Mouse (Mus musculus): ENCODE measurements around the gene Sidt1.

Gene Sidt1

DNA sequence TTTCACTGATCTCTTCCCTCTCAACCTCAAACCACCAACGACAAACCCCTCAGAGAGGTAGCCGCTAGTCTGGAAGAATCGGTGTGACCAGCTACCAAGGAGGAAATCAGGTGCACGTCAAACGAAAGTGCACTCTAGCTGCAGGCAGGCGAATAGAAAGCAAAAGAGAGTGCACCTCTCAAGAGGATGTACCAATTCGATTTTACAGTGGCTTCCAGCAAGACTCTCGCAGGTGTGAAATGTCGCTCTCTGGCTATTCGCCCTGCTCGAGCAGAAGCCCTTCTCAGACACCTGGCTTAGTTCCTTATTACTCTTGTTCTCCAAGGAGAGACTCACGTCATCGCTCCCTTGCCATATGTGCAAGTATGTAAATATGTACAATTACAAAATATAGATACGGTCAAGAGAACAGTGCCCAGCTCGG is at the start of gene Sidt1:
Sidt1 (minus strand) TSS at position 336 of the 424 bp plus-strand sequence.
- DNase-seq (ENCODE audit: low spot score), result no peak

DNA sequence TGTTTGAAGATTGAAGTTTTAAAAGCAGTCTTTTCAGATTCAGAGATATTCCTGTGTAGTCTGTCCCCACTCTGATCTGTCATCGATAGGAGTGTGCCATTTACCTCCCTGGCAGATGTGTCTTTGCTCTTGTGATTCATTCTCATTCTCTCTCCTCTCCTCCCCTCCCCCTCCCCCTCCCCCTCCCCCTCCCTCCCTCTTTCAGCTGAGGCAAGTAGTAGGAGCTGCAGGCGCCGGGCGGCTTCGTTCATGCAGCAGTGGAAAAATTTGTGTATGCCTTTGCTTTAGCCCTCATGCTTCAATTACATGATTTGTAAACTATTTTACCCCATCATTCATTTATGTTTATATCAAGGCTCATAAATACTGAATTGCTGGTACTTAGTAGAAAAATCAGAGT is 48.6 kb upstream of the Sidt1 start:
- DNase-seq (ENCODE audit: low spot score), result no peak

GRCm38 (mm10) chr16:44380006-44380405 is 47.0 kb upstream of the Sidt1 start:
- no peak for DNase-seq (ENCODE audit: low spot score)

DNA sequence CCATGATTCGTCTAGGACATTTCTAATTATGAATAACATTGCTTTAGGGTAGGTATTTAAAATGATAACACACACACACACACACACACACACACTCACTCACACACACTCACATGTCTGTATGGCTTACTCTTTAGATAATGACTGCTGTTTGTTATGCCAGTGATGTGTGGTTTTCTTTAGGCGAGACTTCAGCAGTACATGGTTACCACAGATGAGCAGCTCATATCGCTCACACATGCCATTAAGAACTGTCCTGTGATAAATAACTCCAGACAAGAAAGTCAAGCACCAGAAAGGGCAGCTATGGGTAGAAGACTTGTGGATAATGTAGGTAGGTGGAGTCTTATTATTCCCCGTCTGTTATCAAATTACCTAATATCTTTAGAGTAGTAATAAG is 42.5 kb upstream of the Sidt1 start:
- DNase-seq (ENCODE audit: low spot score), result no peak

GRCm38 (mm10) chr16:44365522-44365921 is 32.5 kb upstream of the Sidt1 start:
- no peak for DNase-seq (ENCODE audit: low spot score)

- DNase-seq (ENCODE audit: low spot score), result no peak
Observed at GRCm38 (mm10) chr16:44361921-44362890, 29.2 kb upstream of the Sidt1 start.

DNA sequence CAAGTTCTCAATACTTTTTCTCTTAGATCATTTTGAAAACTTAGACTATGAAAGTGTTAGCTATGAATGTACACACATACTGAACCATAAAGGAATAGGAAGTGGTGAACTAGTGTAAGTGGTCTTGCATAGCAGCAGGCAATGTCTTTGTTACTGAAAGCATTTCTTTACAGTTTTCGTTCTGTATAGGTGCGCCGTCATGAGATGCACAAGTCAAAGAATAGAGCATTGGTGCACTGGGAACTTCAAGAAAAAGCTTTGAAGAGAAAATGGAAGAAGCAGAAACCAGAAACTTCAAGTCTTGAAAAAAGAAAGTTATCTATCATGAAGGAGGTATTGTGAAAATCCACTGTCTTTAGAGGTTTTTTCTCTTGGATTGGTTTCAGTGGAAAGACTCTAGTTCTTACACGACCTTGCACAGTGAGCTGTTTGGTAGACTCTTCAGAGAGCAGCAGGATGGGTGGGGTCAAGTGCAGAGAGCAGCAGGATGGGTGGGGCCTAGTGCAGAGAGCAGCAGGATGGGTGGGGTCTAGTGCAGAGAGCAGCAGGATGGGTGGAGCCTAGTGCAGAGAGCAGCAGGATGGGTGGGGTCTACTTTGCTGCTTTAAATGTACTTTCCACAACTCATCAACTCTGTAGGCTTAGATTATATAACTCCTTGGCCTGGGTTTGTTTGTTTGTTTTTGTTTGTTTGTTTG is 24.7 kb upstream of the Sidt1 start:
- DNase-seq (ENCODE audit: low spot score), result no peak

DNA sequence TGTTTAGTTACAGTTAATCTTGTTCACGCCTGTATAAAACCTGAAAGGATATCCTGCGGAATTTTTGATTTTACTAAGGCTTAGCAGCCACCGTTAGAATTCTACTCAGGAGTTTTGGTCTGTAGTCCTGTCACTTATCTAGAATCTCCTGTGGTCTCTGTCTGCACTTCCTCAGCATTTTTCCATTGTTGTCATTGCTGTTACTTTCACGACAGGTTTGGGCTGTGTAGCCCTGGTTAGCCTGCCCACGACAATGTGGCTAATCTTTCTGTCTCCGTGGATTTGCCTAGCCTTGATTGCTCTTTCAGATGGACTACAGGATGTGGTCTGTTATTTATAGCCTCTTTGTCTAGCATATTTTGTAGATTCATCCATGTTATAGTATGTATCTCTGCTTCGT is 23.3 kb upstream of the Sidt1 start:
- no peak for DNase-seq (ENCODE audit: low spot score)

DNA sequence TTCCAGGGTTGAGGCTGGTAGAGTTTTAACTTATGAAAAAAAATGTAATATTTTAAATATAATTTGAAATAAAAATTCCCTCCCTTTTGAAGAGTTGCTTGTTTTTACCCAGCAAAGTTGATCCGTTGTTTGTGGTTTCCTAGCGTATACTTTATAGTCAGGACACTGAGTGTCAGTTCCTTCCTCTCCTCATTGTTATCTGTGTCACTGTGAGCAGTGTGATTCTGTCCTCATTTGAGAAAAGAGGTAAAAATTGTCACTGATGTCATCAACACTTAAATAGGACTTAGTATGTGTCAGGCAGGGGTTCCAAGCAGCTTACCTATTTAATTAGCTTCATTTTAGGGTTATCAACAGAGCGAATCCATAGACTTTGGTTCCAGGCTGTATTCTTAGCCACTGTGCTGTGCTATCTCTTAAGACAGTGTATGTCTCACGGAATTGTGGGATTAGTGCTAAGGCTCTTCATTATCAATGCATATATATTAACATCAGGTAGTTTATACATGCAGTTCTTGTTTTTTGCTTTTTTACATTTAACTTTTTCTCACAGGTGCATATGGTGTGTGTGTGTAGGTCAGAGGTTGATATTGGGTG is 16.9 kb upstream of the Sidt1 start:
- no peak for DNase-seq (ENCODE audit: low spot score)

- DNase-seq (ENCODE audit: low spot score), result peak; percentile 92
Observed at GRCm38 (mm10) chr16:44347071-44347901, 14.3 kb upstream of the Sidt1 start, which contains the start of gene Spice1. TSS of gene Spice1 (plus strand) at chr16:44347121.

DNA sequence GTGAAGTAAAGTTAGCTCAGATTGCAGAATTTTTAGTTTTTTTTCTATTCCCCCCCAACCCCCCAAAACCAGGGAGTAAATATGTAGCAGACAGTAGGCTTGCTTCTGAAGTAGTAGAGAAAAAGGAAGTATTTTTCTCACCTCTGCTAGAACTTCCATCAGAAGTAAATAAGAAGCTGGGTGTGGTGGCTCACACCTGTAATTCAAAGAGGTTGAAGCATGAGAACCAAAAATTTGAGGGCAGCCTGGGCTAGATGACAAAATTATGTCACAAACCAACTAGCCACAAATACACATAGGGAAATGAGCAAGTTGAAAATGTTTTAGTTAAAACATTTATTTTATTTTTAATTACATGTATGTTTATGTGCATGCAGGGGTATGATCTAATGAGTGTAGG is 4.5 kb upstream of the Sidt1 start:
- no peak for DNase-seq (ENCODE audit: low spot score)

GRCm38 (mm10) chr16:44331995-44332860 is 768 bp downstream of the Sidt1 start:
- DNase-seq (ENCODE audit: low spot score), result peak; percentile 24

GRCm38 (mm10) chr16:44331671-44331994 is 1.4 kb downstream of the Sidt1 start:
- DNase-seq (ENCODE audit: low spot score), result no peak

DNA sequence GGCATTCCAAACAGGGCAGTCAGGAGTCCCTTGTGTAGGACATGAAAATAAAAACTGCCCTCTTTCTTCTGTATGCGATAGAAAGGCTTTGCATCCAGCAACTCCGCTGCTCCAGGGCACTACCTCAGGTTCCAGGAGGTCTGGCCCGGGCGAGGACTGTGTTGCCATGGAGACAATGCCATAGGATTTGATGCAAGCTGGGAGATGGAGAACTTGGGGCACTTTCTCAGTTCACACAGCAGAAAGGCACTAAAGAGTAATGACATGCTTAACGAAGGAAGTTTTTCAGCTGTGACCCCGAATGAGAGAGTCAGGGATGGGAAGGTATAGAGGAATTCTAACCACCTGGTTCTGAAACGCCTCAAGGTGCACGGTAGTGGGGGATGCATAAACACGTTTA is 1.8 kb downstream of the Sidt1 start:
- no peak for DNase-seq (ENCODE audit: low spot score)

- DNase-seq (ENCODE audit: low spot score), result no peak
Observed at GRCm38 (mm10) chr16:44330657-44331056, 2.3 kb downstream of the Sidt1 start.

DNA sequence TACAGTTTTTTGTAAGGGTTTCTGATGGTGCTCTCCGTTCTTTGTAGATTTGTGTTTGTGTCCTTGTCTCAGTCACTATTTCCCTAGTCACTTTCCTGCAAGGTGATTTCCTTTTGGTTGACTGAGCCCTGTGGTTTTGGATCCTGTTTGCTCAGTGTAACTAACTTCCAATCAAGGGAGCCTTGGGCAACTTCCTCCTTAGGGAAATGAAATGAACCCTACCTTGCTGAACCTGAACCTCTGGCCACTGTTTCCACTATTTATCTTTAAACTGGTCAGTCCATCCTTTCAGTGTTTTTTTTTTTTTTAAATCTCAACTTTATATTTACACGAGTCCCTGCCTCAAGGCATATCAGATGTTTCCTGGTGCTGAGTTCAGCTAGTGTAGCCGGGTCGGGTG is 4.4 kb downstream of the Sidt1 start:
- DNase-seq (ENCODE audit: low spot score), result no peak

DNA sequence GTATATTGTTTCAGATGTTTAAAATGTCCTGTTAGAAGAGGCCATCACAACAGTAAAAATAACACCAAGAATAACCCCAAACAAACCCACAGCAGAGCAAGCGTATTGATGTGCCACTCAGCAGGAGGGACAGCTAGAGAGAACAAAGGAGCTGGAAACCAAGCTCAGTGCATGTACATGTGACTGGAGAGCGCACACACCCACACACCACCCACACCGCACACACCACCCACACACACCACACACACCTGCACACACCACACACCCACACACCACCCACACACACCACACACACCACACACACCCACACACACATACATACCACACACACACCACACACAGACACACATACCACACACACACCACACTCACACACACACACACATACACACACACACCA is 12.8 kb downstream of the Sidt1 start:
- no peak for DNase-seq (ENCODE audit: low spot score)

DNA sequence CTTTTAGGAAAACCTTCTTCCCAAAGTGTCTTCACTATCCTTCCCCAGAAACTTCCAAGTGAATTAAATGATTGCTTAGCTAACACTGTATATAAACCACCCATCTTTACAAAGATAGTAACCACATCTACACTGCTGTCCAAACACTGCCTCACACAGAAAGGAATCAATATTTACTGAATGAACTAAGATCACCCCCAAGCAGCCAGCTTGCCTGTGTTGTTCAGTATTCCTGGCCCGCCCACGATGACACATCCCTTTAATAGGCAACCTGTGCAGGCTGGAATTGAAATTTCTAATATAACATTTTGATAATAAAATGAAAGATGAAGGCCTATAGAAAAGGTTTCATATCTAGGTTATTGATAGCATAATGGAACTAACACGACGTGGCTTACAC is 16.6 kb downstream of the Sidt1 start:
- no peak for DNase-seq (ENCODE audit: low spot score)

- DNase-seq (ENCODE audit: low spot score), result no peak
Observed at GRCm38 (mm10) chr16:44313422-44313821, 19.6 kb downstream of the Sidt1 start.

GRCm38 (mm10) chr16:44305606-44306005 is 27.4 kb downstream of the Sidt1 start:
- no peak for DNase-seq (ENCODE audit: low spot score)

DNA sequence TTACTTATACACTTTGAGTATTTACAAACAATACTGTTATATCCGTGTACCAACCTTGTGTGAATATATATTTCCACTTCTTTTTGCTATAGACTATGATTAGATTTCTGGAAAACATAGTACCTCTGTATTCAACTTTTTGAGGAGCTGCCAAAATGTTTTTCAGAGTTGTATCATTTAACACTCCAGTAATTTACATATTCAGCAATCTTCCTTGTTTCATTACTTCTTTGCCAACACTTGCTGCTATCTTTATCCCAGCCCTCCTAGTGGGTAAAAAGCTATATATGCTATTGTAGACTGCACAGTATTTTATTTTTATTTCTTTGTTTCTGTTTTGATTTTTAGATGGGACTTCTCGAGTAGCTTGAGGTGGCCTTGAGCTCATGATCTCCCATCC is 29.2 kb downstream of the Sidt1 start:
- no peak for DNase-seq (ENCODE audit: low spot score)

All from ovary, postnatal 36 days (tissue).